Mouse (Mus musculus) heart, embryonic 11.5 days (tissue): ENCODE data around the gene Olfr1289. TPM values are rescaled to one million over a fixed set of nuclear protein-coding genes. Genes with fewer than 3 reads are reported as not detected.

ENCODE experiments used
- polyA plus RNA-seq: library from polyadenylated mRNA; unstranded; fragments of >200 nt; fragmentation: Nextera tagmentation; extraction: Ambion mirVana; gene quantifications from 2 replicates; pipeline ENCODE4 v1.2.1, GENCODE M21; 2014

The Olfr1289 gene
- polyA plus RNA-seq, 1 experiment from 2014 or later = not detected

Other genes starting within 250 kb of the Olfr1289 start
- not detected in 2 replicates for gene Olfr1275, start 245.5 kb upstream of the Olfr1289 start, polyA plus RNA-seq
- gene Olfr1276, start 226.3 kb upstream of the Olfr1289 start, polyA plus RNA-seq = not detected in 2 replicates
- gene Olfr1277, start 206.7 kb upstream of the Olfr1289 start, polyA plus RNA-seq = not detected in 2 replicates
- not detected in 2 replicates for gene Olfr1278, start 190.7 kb upstream of the Olfr1289 start, polyA plus RNA-seq
- not detected in 2 replicates for gene Olfr1279, start 180.2 kb upstream of the Olfr1289 start, polyA plus RNA-seq
- gene Olfr1280, start 166.8 kb upstream of the Olfr1289 start, polyA plus RNA-seq = not detected in 2 replicates
- gene Olfr1281, start 154.3 kb upstream of the Olfr1289 start, polyA plus RNA-seq = not detected in 2 replicates
- not detected in 2 replicates for gene Olfr1282, start 144.7 kb upstream of the Olfr1289 start, polyA plus RNA-seq
- not detected in 2 replicates for gene Olfr1283, start 114.0 kb upstream of the Olfr1289 start, polyA plus RNA-seq
- not detected in 2 replicates for gene Olfr1284, start 105.3 kb upstream of the Olfr1289 start, polyA plus RNA-seq
- not detected in 2 replicates for gene Olfr1286, start 57.7 kb upstream of the Olfr1289 start, polyA plus RNA-seq
- gene Olfr1287, start 31.7 kb upstream of the Olfr1289 start, polyA plus RNA-seq = not detected in 2 replicates
- gene Olfr1288, start 6.7 kb upstream of the Olfr1289 start, polyA plus RNA-seq = not detected in 2 replicates
- gene Olfr1290, start 13.0 kb downstream of the Olfr1289 start, polyA plus RNA-seq = 0.28 TPM in 1 of 2 replicates, not detected in the other
- gene Olfr1291-ps1, start 16.4 kb downstream of the Olfr1289 start, polyA plus RNA-seq = 0.04 and 0.13 TPM in 2 replicates
- not detected in 2 replicates for gene Olfr1293-ps, start 44.4 kb downstream of the Olfr1289 start, polyA plus RNA-seq
- gene Olfr1294, start 59.5 kb downstream of the Olfr1289 start, polyA plus RNA-seq = not detected in 2 replicates
- gene Olfr1295, start 88.9 kb downstream of the Olfr1289 start, polyA plus RNA-seq = not detected in 2 replicates
- gene Olfr1297, start 145.7 kb downstream of the Olfr1289 start, polyA plus RNA-seq = not detected in 2 replicates
- not detected in 2 replicates for gene Olfr1298, start 168.4 kb downstream of the Olfr1289 start, polyA plus RNA-seq
- not detected in 2 replicates for gene Olfr1299, start 180.6 kb downstream of the Olfr1289 start, polyA plus RNA-seq